Mouse (Mus musculus): ENCODE measurements around the gene a. TPM values are rescaled to one million over a fixed set of nuclear protein-coding genes. Genes with fewer than 3 reads are reported as not detected.
"Not testable (repeated sequence)": the region's sequence is repeated elsewhere in the genome, so short reads cannot be mapped to it uniquely, and the experiment has no call there.

The a gene
- polyA plus RNA-seq, 1 experiment from 2014 or later = 9.4 TPM

DNA sequence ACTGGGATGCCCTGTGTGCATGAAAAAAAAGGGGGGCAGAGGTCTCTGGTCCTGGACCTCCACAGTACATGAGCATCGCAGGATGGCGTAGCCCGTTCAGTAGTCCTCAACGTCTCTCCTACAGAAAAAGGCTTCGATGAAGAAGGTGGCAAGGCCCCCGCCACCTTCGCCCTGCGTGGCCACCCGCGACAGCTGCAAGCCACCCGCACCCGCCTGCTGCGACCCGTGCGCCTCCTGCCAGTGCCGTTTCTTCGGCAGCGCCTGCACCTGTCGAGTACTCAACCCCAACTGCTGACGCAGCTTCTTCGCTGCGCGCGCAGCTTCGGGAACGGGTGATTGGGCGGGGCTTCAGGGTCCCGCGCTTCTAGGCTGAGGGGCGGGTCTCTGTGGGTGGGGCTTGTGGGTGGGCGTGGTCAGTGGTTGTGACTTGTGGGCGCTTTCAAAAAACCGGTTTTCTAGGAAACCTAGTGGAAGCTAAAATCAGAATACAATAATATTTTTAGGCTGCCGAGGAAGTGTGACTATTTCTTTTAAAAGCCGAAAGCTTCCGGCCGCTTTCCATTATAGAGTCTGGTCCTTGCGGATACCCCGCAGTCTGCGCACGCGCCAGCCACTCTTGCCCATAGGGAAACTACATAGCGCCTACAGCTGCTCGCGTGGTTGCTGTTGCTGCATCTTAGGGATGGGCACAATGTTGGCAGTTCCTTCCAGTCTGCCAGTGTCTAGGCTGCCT lies 259.5 kb downstream of the a start:
- Histone ChIP-seq H3K4me2 (replicated peaks) (peak overlapping the region; percentile 79), H3K4me1 (peaks cover 25% of the 10 kb centered on the region), H3K9me3 (no peaks in the 10 kb centered on the region), H3K27ac (peak overlapping the region; percentile 85), H3K27me3 (no peaks in the 10 kb centered on the region), H3K36me3 (no peaks in the 10 kb centered on the region), H3K9ac (peak overlapping the region; percentile 55), H3K4me3 (peak overlapping the region; percentile 52)
- peak; percentile 78 for ATAC-seq (ENCODE audit: insufficient number of reproducible peaks, insufficient read depth, low FRiP score, low TSS enrichment)
- under 1% methylated on average over 45 of the region's 45 CpGs for WGBS

DNA sequence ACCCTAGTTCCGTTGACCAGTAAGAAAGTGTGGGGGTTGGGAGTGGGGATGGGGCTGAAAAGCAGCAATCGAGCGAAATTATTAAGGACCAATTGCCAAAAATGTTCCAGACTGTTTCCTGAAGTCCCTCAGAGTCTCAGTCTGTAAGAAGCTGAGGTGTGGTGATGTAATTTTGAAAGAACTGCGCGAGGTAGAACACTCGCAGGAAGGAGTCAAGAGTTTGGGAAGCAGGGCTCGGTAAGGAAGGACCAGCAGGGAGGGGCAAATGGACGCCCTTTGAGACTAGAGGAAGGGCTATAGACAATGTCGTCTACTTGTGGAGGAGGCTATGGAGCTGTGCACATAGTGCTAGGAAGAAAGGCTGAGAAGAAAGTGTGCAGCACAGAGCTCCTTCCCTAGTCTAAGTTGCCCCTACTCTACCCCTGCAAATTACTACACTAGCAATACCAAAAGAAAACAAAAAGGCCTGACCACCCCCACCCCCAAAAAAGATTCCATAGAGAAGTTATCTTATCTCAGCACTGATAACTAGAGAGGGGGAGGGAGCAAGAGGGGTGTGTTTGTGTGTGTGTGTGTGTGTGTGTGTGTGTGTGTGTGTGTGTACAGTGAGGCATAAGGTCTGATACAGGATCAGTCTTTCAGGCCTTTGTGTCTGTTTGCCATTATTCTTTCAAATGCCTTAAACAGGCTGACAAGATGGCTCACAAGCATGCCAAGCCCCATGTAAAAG lies 260.6 kb downstream of the a start:
- Histone ChIP-seq H3K27me3 (no peaks in the 10 kb centered on the region), H3K9me3 (no peaks in the 10 kb centered on the region), H3K36me3 (no peaks in the 10 kb centered on the region), H3K4me2 (replicated peaks) (peak overlapping the region; percentile 79), H3K9ac (peak overlapping the region; percentile 52; the same call in 1 of the 2 replicates), H3K4me3 (peak overlapping the region; percentile 52; the same call in 1 of the 2 replicates), H3K27ac (0 out of 2 replicates have a peak overlapping the region, but pooled peaks have one; percentile 85), H3K4me1 (peaks cover 25% of the 10 kb centered on the region)
- 0 out of 2 replicates have a peak, but pooled peaks have one; percentile 15 for ATAC-seq (ENCODE audit: insufficient number of reproducible peaks, insufficient read depth, low FRiP score, low TSS enrichment)
- WGBS = 26% methylated on average over 9 of the region's 9 CpGs

DNA sequence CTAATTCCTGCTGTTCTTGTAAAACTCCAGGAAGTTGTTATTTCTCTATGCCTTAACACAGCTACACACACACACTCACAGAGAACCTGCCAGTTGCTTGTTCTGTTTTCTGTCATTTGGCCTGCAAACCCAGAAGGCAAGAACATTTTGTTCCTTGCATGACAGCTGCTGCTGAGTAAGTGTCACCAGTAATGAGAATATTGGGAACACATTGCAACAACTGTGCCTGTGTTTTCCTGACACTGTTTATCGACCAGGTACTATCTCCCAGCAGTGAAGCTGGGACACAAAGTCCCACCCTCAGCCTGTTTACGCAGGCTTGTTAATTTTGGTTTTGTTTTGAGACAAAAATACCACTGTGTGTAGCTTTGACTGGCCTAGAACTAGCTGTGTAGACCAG lies 261.5 kb downstream of the a start:
- no peak overlapping the region for H3K4me2 ChIP-seq (replicated peaks)
- H3K36me3 ChIP-seq = no peaks in the 10 kb centered on the region
- WGBS = 71% methylated on average over 2 of the region's 2 CpGs
- peaks cover 21% of the 10 kb centered on the region for H3K4me1 ChIP-seq
- no peak overlapping the region for H3K4me3 ChIP-seq
- H3K9me3 ChIP-seq = no peaks in the 10 kb centered on the region
- H3K27ac ChIP-seq = no peak overlapping the region
- no peak overlapping the region for H3K9ac ChIP-seq
- no peak for ATAC-seq (ENCODE audit: insufficient number of reproducible peaks, insufficient read depth, low FRiP score, low TSS enrichment)
- H3K27me3 ChIP-seq = no peaks in the 10 kb centered on the region

DNA sequence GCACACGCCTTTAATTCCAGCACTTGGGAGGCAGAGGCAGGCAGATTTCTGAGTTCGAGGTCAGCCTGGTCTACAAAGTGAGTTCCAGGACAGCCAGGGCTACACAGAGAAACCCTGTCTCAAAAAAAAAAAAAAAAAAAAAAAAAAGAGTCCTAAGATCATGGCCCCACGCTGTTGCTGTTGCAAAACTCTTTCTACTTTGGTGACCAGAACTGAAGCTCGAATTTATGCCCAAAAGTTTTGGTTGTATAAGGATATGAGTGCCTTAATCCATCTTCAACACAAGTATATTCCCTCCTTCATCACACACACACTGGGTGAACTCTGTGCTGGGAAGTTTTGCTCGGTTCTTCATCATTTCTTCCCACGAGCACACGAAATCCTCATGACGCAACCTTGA lies 262.3 kb downstream of the a start:
- not testable (repeated sequence) for H3K4me2 ChIP-seq (replicated peaks); H3K36me3 ChIP-seq; H3K27me3 ChIP-seq; H3K4me3 ChIP-seq; H3K9ac ChIP-seq; H3K27ac ChIP-seq; ATAC-seq (ENCODE audit: insufficient number of reproducible peaks, insufficient read depth, low FRiP score, low TSS enrichment); H3K9me3 ChIP-seq
- peaks cover 15% of the 10 kb centered on the region for H3K4me1 ChIP-seq
- WGBS = 90% methylated on average over 8 of the region's 8 CpGs

DNA sequence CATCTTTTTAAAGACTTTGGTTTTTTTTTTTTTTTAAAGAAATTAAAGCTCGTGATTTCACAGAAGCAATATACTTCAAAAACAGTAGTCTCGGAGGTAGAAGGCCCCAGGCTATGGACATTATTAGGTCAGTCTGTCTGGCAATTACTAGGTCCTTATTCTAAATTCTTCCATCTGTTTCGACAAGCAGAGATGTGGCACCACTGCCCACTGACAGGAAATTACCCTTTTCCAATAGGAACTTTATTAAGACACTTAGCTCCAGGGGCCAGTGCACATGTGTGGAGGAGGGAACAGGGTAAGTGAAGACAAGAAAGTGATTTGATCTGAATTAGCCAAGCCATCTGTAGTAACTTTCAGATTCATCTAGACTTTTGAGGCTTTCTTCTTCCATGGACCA lies 263.5 kb downstream of the a start:
- WGBS = 34% methylated on average over 3 of the region's 3 CpGs
- no peak overlapping the region for H3K27ac ChIP-seq

DNA sequence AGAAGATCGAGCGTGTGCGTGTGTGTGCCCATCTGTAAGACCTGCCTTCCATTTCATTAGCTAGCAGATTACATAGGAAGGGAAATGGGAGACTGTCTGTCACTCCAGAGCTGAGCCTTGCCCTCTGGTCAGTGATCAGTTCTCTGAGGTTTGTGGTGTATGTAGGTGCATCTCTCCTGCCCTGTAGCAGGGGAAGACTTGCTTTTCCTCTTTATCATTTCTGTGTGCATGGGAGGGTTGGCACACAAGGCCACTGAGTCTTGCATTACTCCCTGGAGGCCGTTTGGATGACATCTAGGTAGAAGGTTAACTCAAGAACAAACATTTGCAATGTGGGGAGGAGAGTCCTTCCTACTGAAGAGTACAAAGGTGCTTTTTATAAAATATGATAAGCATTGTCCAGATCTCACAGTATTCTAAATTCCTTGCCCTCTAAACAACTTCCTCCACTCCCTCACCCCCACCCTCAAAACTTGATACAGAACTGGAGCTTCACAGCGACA lies 264.9 kb downstream of the a start:
- WGBS = 70% methylated on average over 5 of the region's 5 CpGs
- ATAC-seq (ENCODE audit: insufficient number of reproducible peaks, insufficient read depth, low FRiP score, low TSS enrichment) = no peak
- no peak overlapping the region for H3K4me2 ChIP-seq (replicated peaks)
- H3K9ac ChIP-seq = no peak overlapping the region
- H3K27ac ChIP-seq = no peak overlapping the region
- H3K36me3 ChIP-seq = peaks cover 15% of the 10 kb centered on the region
- H3K4me3 ChIP-seq = no peak overlapping the region
- peaks cover 8% of the 10 kb centered on the region; the same call in 1 of the 2 replicates for H3K4me1 ChIP-seq
- no peaks in the 10 kb centered on the region for H3K27me3 ChIP-seq
- H3K9me3 ChIP-seq = no peaks in the 10 kb centered on the region

More for the DNA sequence above, 263.5 kb downstream of the a start:
- no peaks in the 10 kb centered on the region for H3K27me3 ChIP-seq
- no peak overlapping the region for H3K4me2 ChIP-seq (replicated peaks)
- no peak for ATAC-seq (ENCODE audit: insufficient number of reproducible peaks, insufficient read depth, low FRiP score, low TSS enrichment)
- peaks cover 13% of the 10 kb centered on the region for H3K4me1 ChIP-seq
- no peaks in the 10 kb centered on the region for H3K9me3 ChIP-seq
- no peak overlapping the region for H3K9ac ChIP-seq
- peaks cover 7% of the 10 kb centered on the region for H3K36me3 ChIP-seq
- no peak overlapping the region for H3K4me3 ChIP-seq

DNA sequence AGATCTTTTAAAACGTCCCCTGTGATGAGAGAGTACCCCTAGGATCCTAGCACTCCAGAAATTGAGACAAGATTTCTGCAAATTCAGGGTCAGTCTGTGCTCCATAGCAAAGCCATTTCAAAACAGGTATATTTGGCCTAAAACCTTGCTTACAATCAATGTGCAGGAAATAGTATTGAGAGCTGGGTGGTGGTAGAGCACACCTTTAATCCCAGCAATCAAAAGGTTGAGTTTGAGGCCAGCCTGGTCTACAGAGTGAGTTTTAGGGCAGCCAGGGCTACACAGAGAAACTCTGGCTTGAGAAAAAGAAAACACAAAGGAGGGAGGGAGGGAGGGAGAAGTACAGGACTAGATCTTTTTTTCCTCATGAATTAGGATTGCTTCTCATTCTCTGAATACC lies 266.2 kb downstream of the a start:
- Histone ChIP-seq H3K27ac (no peak overlapping the region), H3K36me3 (peaks cover 27% of the 10 kb centered on the region), H3K4me2 (replicated peaks) (no peak overlapping the region), H3K4me1 (no peaks in the 10 kb centered on the region), H3K4me3 (no peak overlapping the region), H3K9me3 (no peaks in the 10 kb centered on the region), H3K9ac (no peak overlapping the region), H3K27me3 (no peaks in the 10 kb centered on the region)
- ATAC-seq (ENCODE audit: insufficient number of reproducible peaks, insufficient read depth, low FRiP score, low TSS enrichment) = no peak
- 59% methylated on average over 1 of the region's 1 CpGs for WGBS

DNA sequence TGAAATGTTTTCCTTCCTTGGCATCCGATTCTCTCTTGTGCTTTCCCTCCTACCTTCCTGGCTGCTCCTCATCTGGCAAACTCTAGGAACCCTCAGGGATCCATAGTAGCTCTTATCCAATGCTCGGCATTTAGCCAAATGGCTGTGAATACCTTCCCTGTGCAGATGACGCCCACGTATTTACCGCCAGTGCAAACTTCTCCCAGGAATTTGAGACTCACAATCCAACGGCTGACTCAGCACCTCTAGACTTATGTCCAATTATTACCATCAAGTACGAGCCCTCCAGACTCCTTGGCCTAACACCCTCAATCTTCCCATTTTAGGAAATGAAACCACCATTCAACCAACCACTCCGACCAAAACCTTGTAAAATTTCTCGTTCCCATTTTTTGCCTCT lies 279.8 kb downstream of the a start:
- Histone ChIP-seq H3K9me3 (no peaks in the 10 kb centered on the region), H3K4me1 (peaks cover 16% of the 10 kb centered on the region; the same call in 1 of the 2 replicates), H3K27ac (no peak overlapping the region), H3K27me3 (no peaks in the 10 kb centered on the region), H3K4me3 (no peak overlapping the region), H3K36me3 (peaks cover 26% of the 10 kb centered on the region), H3K9ac (no peak overlapping the region), H3K4me2 (replicated peaks) (no peak overlapping the region)
- WGBS = 87% methylated on average over 9 of the region's 9 CpGs
- no peak for ATAC-seq (ENCODE audit: insufficient number of reproducible peaks, insufficient read depth, low FRiP score, low TSS enrichment)

DNA sequence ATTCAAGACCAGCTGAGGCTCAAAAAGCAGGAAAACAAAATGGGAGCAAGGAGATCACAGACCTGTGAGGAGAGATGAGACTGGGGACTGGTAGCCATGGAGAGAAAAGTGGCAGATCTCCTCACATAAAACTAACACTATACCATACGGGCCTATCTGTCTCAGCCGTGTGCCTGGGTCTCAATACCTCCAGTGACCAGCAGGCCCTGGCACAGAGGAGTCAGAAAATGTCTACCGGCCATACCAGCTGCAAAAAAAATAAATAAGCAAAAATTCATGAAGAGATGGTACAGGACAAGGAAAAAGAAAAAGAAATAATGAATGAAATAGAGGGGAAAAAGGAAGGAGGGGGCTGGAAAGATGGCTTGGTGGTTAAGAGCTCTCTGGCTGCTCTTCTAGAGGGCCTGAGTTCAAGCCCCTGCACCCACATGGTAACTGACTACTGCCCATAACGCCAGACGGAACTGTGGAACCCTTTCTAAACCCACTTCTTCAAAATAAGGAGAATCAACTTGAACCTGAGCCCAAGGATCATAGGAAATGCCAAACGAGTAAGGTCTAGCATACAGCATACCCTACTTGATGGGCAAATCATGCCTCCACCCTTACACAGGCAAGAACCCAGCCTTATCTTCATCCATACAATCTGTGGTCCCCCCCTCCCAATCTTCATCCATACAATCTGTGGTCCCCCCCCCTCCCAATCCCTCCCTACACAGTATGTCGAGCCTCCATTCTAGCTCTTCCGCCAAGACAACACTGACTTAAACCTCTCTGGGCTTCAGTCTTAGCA lies 281.3 kb downstream of the a start:
- no peak overlapping the region for H3K9ac ChIP-seq
- no peaks in the 10 kb centered on the region for H3K27me3 ChIP-seq
- peaks cover 16% of the 10 kb centered on the region; the same call in 1 of the 2 replicates for H3K4me1 ChIP-seq
- H3K4me3 ChIP-seq = peak overlapping the region; percentile 74
- ATAC-seq (ENCODE audit: insufficient number of reproducible peaks, insufficient read depth, low FRiP score, low TSS enrichment) = no peak
- 85% methylated on average over 8 of the region's 8 CpGs for whole genome bisulfite sequencing
- peak overlapping the region; percentile 70 for H3K4me2 ChIP-seq (replicated peaks)
- H3K36me3 ChIP-seq = peaks cover 10% of the 10 kb centered on the region
- no peaks in the 10 kb centered on the region for H3K9me3 ChIP-seq
- no peak overlapping the region for H3K27ac ChIP-seq

DNA sequence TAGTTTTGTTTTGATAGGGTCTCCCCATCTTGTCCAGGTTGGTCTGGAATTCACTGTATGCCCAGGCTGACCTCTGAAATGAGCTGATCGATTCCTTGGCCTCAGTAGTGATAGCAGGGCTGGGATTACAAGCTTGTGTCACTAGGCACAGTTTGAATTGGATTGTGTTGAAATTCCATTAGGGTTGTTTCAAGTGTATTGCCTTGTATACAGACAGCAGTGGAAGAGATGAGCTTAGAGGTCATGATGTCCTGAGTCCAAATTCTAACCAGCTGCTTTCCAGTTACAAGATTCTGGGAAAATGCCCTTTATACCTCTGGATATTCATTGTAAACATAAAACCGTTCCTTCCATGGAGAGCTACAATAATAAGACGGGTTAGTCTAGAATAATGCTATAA lies 282.1 kb downstream of the a start:
- Histone ChIP-seq H3K27ac (no peak overlapping the region), H3K36me3 (0 out of 2 replicates have a peak, but pooled peaks cover 2% of the 10 kb centered on the region), H3K4me1 (peaks cover 16% of the 10 kb centered on the region; the same call in 1 of the 2 replicates), H3K27me3 (no peaks in the 10 kb centered on the region), H3K4me3 (peak overlapping the region; percentile 74), H3K9me3 (no peaks in the 10 kb centered on the region), H3K4me2 (replicated peaks) (peak overlapping the region; percentile 70), H3K9ac (peak overlapping the region; percentile 84)
- ATAC-seq (ENCODE audit: insufficient number of reproducible peaks, insufficient read depth, low FRiP score, low TSS enrichment) = no peak
- 27% methylated on average over 3 of the region's 3 CpGs for WGBS

DNA sequence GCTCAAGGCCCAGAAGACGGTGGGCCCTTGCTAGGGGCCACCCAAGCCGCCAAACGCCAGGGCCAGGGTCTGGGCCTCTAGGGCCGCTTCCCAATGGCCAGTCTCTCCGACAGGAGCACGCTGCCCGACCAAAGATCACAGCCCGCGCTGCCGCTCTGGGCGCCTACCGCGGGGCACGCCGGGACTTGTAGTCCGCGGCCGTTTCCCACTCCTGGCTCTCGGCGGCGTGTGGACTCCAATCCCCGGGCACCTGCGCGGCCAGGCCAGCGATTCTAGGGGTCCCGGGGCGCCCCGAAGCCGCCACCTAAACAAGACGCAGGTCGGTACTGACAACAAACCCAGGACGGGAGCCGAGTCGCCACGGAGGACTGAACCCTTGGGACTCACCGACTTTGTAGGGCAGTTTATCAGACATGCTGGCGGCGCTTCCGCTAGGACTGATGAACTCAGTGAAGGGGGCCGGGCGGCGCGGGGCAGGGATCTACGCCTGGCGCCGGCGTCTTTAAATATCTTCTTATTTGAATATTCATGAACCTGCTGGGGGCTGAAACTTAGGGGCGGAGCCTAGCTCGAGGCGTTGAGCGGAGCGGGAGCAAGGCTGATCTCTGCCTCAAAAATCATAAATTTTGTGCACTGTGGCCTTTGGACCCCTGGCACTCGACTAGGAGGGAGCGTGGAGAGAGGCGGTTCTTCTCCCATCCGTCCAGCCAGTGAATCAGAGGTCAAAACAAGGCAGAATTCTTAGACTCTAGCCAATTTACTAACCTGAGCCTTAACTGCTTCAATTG lies 283.0 kb downstream of the a start, which contains the start of gene Ahcy:
Gene Ahcy (minus strand): TSS at position 520 of the 788 bp plus-strand sequence.
- peak within 1 kb of the TSS; percentile 84 for H3K9ac ChIP-seq
- H3K36me3 ChIP-seq = no peaks in the 10 kb centered on the region
- peaks cover 16% of the 10 kb centered on the region; the same call in 1 of the 2 replicates for H3K4me1 ChIP-seq
- under 1% methylated on average over 56 of the region's 56 CpGs for WGBS
- H3K27me3 ChIP-seq = no peaks in the 10 kb centered on the region
- H3K4me2 ChIP-seq (replicated peaks) = peak within 1 kb of the TSS; percentile 70
- H3K27ac ChIP-seq = peak within 1 kb of the TSS; percentile 77
- no peaks in the 10 kb centered on the region for H3K9me3 ChIP-seq
- peak; percentile 91 for ATAC-seq (ENCODE audit: insufficient number of reproducible peaks, insufficient read depth, low FRiP score, low TSS enrichment)
- H3K4me3 ChIP-seq = peak within 1 kb of the TSS; percentile 74
